Mouse (Mus musculus): ENCODE data around the gene Phgr1. TPM values are rescaled to one million over a fixed set of nuclear protein-coding genes. Genes with fewer than 3 reads are reported as not detected.

The Phgr1 gene
- polyA plus RNA-seq, 1 experiment = 4.9 TPM

DNA sequence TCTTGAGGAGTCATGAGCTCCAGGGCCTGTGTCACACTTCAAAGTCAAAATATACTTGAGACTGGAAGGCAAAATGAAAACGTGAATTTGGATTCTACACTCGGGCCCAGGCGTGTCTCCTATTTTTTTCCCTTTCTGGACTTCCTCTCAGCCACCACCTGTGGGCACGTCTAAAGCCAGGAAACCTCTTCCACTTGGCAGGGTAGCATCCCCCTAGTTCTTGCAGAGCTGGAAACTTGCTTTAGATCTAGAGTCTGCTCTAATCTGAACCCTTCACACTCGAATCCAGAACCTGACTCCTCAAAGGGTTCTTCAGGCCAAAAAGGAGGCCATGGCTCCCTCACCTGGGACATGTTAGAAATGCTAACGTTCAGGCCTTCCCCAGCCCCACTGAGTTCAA lies 17.2 kb upstream of the Phgr1 start:
- DNase-seq = no peak
- WGBS = 84% methylated on average over 6 of the region's 6 CpGs
- Histone ChIP-seq H3K4me1 (replicated peaks; ENCODE audit: control insufficient read depth, insufficient read depth, low read length) (peaks cover 7% of the 10 kb centered on the region), H3K36me3 (ENCODE audit: control insufficient read depth, insufficient read depth, low read length) (no peaks in the 10 kb centered on the region), H3K27ac (ENCODE audit: control insufficient read depth, insufficient read depth, low read length) (no peak overlapping the region), H3K27me3 (ENCODE audit: control insufficient read depth, insufficient read depth, low read length) (no peaks in the 10 kb centered on the region), H3K4me3 (ENCODE audit: control insufficient read depth, insufficient read depth, low read length) (no peak overlapping the region)
- TF ChIP-seq CTCF (IDR thresholded peaks at IDR 0.05; ENCODE audit: borderline replicate concordance, control insufficient read depth, extremely low read depth, insufficient read depth, low read length, poor library complexity) (no peak), POLR2A (IDR thresholded peaks at IDR 0.05; ENCODE audit: control insufficient read depth, extremely low read depth, insufficient read depth, low read length, poor library complexity) (no peak)

DNA sequence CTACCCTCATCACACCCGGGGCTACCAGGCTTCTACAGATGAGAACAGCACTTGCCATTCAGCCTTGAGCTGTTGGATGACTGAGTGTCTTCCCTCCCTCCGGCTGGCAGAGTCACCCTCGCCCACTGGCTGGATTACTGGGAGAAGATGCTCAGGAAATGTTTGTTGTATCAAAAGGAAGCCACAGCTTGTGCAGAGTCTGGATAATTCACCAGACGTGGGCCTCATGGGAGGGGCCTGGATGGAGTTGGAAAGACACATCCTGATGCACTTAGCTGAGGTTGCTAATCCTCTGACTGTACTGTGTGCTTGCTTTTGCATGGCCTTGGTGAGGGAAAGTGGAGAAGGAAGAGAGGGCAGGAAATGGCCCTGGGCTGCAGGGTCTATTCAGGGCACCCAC lies 16.5 kb upstream of the Phgr1 start:
- H3K27me3 ChIP-seq (ENCODE audit: control insufficient read depth, insufficient read depth, low read length) = no peaks in the 10 kb centered on the region
- 0 out of 2 replicates have a peak, but pooled peaks cover 2% of the 10 kb centered on the region for H3K4me1 ChIP-seq (replicated peaks; ENCODE audit: control insufficient read depth, insufficient read depth, low read length)
- DNase-seq = no peak
- no peaks in the 10 kb centered on the region for H3K36me3 ChIP-seq (ENCODE audit: control insufficient read depth, insufficient read depth, low read length)
- H3K27ac ChIP-seq (ENCODE audit: control insufficient read depth, insufficient read depth, low read length) = no peak overlapping the region
- H3K4me3 ChIP-seq (ENCODE audit: control insufficient read depth, insufficient read depth, low read length) = no peak overlapping the region
- TF ChIP-seq CTCF (IDR thresholded peaks at IDR 0.05; ENCODE audit: borderline replicate concordance, control insufficient read depth, extremely low read depth, insufficient read depth, low read length, poor library complexity) (no peak), POLR2A (IDR thresholded peaks at IDR 0.05; ENCODE audit: control insufficient read depth, extremely low read depth, insufficient read depth, low read length, poor library complexity) (no peak)
- 85% methylated on average over 4 of the region's 4 CpGs for WGBS

DNA sequence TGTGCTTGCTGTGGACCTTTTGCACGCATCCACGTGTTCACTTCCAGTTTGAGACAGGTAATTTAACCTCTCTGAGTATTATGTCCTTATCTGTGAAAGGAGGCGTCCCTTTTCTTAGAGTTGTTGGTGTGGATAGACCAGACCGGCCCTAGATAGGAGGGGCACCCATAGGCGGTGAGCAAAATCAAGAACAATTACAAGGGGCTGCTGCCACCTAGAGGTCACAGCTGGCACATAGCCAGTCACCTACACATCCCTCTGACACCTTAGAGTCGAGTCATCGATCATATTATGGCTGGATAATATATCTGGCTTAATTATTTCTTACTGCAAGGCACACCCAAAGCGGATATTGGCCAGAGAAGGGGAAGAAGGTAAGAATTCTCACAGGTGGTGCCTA lies 12.7 kb upstream of the Phgr1 start:
- peak; percentile 84 for DNase-seq
- WGBS = 10% methylated on average over 8 of the region's 8 CpGs
- Histone ChIP-seq H3K36me3 (ENCODE audit: control insufficient read depth, insufficient read depth, low read length) (no peaks in the 10 kb centered on the region), H3K4me1 (replicated peaks; ENCODE audit: control insufficient read depth, insufficient read depth, low read length) (peaks cover 27% of the 10 kb centered on the region), H3K4me3 (ENCODE audit: control insufficient read depth, insufficient read depth, low read length) (no peak overlapping the region), H3K27me3 (ENCODE audit: control insufficient read depth, insufficient read depth, low read length) (no peaks in the 10 kb centered on the region), H3K27ac (ENCODE audit: control insufficient read depth, insufficient read depth, low read length) (no peak overlapping the region)
- TF ChIP-seq CTCF (IDR thresholded peaks at IDR 0.05; ENCODE audit: borderline replicate concordance, control insufficient read depth, extremely low read depth, insufficient read depth, low read length, poor library complexity) (peak; percentile 46; the same call in 1 of the 2 replicates), POLR2A (IDR thresholded peaks at IDR 0.05; ENCODE audit: control insufficient read depth, extremely low read depth, insufficient read depth, low read length, poor library complexity) (no peak)

DNA sequence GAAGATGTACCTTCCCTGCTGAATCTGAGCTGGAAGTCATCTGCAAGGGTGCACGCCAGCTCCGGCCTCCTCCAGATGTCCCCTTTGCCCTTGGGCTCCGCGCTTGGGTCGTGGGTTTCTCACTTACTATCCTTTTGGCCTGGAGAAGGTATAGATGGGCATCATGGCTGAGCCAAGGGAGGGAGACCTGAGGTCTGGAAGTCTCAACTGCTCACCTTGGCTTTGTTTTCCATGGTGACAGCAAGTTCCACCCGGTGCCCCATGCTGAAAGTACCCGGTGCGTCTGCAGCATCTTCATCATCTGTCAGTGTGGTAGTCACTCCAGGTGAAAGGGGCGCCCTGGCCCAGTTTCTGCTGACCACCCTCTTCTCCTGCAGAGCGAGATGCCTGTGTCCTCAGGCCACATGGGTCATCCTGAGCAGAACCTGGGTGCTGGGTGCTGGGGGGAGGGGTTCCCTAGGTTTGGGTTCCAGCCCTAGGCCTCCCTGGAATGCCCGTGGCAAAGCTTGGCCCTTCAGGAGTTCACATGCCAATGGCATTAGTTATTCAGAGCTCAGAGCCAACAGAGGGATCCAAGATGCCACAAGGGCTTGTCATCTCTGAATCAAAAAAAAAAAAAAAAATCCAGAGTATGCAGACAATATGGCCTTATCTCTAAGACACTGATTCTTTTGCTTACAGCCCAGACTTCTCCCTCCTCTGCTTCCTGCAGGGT lies 12.1 kb upstream of the Phgr1 start:
- peaks cover 27% of the 10 kb centered on the region for H3K4me1 ChIP-seq (replicated peaks; ENCODE audit: control insufficient read depth, insufficient read depth, low read length)
- H3K36me3 ChIP-seq (ENCODE audit: control insufficient read depth, insufficient read depth, low read length) = no peaks in the 10 kb centered on the region
- no peaks in the 10 kb centered on the region for H3K27me3 ChIP-seq (ENCODE audit: control insufficient read depth, insufficient read depth, low read length)
- WGBS = 94% methylated on average over 11 of the region's 11 CpGs
- no peak overlapping the region for H3K27ac ChIP-seq (ENCODE audit: control insufficient read depth, insufficient read depth, low read length)
- no peak overlapping the region for H3K4me3 ChIP-seq (ENCODE audit: control insufficient read depth, insufficient read depth, low read length)
- no peak for DNase-seq
- TF ChIP-seq CTCF (IDR thresholded peaks at IDR 0.05; ENCODE audit: borderline replicate concordance, control insufficient read depth, extremely low read depth, insufficient read depth, low read length, poor library complexity) (no peak), POLR2A (IDR thresholded peaks at IDR 0.05; ENCODE audit: control insufficient read depth, extremely low read depth, insufficient read depth, low read length, poor library complexity) (no peak)

DNA sequence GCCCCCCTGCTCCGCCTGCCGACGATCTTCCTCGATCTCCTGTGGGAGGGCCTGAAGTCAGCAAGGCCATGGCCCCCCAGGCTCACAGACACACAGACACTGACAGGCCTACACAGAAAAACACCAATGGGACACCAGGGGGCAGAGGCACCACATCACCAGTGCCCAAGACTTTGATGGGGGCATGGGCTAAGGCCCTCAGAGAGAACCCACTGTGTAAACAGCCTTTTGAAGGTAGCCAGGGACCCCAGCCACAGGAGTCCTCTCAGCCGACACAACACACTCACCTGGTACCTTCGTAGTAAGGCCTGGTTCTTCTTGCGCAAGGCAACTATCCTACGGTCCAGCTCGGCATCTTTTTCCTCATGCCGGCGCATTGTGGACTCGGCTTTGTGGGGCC lies 11.2 kb upstream of the Phgr1 start:
- DNase-seq = no peak
- no peak overlapping the region for H3K27ac ChIP-seq (ENCODE audit: control insufficient read depth, insufficient read depth, low read length)
- WGBS = 96% methylated on average over 12 of the region's 12 CpGs
- no peak for TF ChIP-seq CTCF (IDR thresholded peaks at IDR 0.05; ENCODE audit: borderline replicate concordance, control insufficient read depth, extremely low read depth, insufficient read depth, low read length, poor library complexity)
- no peak for TF ChIP-seq POLR2A (IDR thresholded peaks at IDR 0.05; ENCODE audit: control insufficient read depth, extremely low read depth, insufficient read depth, low read length, poor library complexity)
- no peaks in the 10 kb centered on the region for H3K27me3 ChIP-seq (ENCODE audit: control insufficient read depth, insufficient read depth, low read length)
- H3K36me3 ChIP-seq (ENCODE audit: control insufficient read depth, insufficient read depth, low read length) = no peaks in the 10 kb centered on the region
- peaks cover 31% of the 10 kb centered on the region for H3K4me1 ChIP-seq (replicated peaks; ENCODE audit: control insufficient read depth, insufficient read depth, low read length)
- H3K4me3 ChIP-seq (ENCODE audit: control insufficient read depth, insufficient read depth, low read length) = no peak overlapping the region

DNA sequence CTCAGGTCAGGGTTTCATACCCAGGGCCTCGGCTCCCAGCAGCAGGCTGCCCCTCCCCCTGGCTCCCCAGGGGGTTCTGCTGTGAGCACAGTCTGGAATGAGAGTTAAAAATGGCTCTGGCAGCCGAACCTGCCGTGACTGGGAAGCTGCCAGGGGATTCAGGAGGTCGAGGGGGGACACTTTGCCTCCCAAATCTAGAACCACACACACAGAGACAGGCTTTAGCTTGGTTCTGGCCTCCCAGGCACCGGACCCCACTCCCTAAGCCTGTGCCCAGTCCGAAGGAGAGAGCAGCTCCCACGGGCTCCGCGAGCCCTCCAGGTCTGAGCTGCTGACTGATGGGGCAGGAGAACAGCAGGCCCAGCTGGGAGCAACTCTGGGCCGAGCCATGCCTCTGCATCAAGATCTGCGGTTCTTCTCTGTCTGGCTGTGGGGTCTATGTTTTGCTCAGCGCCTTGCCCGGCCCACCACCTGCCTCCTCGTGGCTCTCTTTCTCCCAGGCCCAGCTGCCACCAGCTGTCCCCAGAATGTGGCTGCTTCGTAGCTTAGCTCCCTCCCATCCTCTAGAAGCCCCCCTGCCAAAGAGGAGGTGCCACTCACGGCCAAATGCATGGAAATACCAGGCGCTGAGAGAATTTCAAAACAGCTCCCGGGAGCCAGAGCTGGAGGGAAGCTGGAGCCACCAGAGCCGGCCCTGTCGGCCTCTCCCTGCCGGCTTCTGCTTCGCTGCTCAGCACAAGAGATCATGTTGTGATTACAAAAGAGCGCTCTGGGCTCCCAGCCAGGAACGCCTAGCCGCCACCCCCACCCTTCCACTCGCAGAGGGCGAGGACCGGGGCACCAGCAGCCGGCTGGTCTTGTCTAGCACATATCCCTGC lies 10.4 kb upstream of the Phgr1 start, which contains the start of gene Ccdc9b:
Gene Ccdc9b (minus strand): TSS at position 756 of the 878 bp plus-strand sequence.
- no peak within 1 kb of the TSS for H3K4me3 ChIP-seq (ENCODE audit: control insufficient read depth, insufficient read depth, low read length)
- H3K36me3 ChIP-seq (ENCODE audit: control insufficient read depth, insufficient read depth, low read length) = no peaks in the 10 kb centered on the region
- TF ChIP-seq POLR2A (IDR thresholded peaks at IDR 0.05; ENCODE audit: control insufficient read depth, extremely low read depth, insufficient read depth, low read length, poor library complexity) (no peak), CTCF (IDR thresholded peaks at IDR 0.05; ENCODE audit: borderline replicate concordance, control insufficient read depth, extremely low read depth, insufficient read depth, low read length, poor library complexity) (peak; percentile 28; the same call in 1 of the 2 replicates)
- H3K4me1 ChIP-seq (replicated peaks; ENCODE audit: control insufficient read depth, insufficient read depth, low read length) = peaks cover 35% of the 10 kb centered on the region
- no peaks in the 10 kb centered on the region for H3K27me3 ChIP-seq (ENCODE audit: control insufficient read depth, insufficient read depth, low read length)
- peak; percentile 64 for DNase-seq
- H3K27ac ChIP-seq (ENCODE audit: control insufficient read depth, insufficient read depth, low read length) = 0 out of 2 replicates have a peak within 1 kb of the TSS, but pooled peaks have one; percentile 7
- 17% methylated on average over 29 of the region's 29 CpGs for WGBS
